Mouse (Mus musculus): Measurements from ENCODE around the gene Frmpd4. TPM values are rescaled to one million over a fixed set of nuclear protein-coding genes. Genes with fewer than 3 reads are reported as not detected.

Gene Frmpd4
- polyA plus RNA-seq, 1 experiment from 2014 or later: 0.13 TPM

GRCm38 (mm10) chrX:167433950-167434349 is 1143.1 kb downstream of the Frmpd4 start:
- no peak for ATAC-seq
- whole genome bisulfite sequencing: 74% methylated on average over 2 of the region's 2 CpGs

More at GRCm38 (mm10) chrX:167433950-167434349, 1143.1 kb downstream of the Frmpd4 start:
- no peaks in the 10 kb centered on the region for H3K9me3 ChIP-seq (ENCODE audit: control insufficient read depth, low read length)
- H3K4me2 ChIP-seq (ENCODE audit: low read depth, low read length): no peak overlapping the region
- no peak overlapping the region for H3K27ac ChIP-seq (ENCODE audit: low read length)
- H3K9ac ChIP-seq (ENCODE audit: low read depth, low read length): no peak overlapping the region
- H3K36me3 ChIP-seq (ENCODE audit: control insufficient read depth, insufficient read depth, low read length): no peaks in the 10 kb centered on the region
- no peak overlapping the region for H3K4me3 ChIP-seq (ENCODE audit: low read length)
- H3K27me3 ChIP-seq (replicated peaks; ENCODE audit: control insufficient read depth, insufficient read depth, low read length): no peaks in the 10 kb centered on the region
- no peaks in the 10 kb centered on the region for H3K4me1 ChIP-seq (ENCODE audit: control insufficient read depth, insufficient read depth, low read length)

Other genes starting within 250 kb of the Frmpd4 start
- 33.9 and 34.6 TPM in 2 replicates for gene Msl3, start 96.7 kb upstream of the Frmpd4 start, polyA plus RNA-seq (2015; fragmentation: Nextera tagmentation; extraction: Ambion mirVana)
- gene Arhgap6, start 217.9 kb upstream of the Frmpd4 start, polyA plus RNA-seq (2015; fragmentation: Nextera tagmentation; extraction: Ambion mirVana): 4.0 TPM in 2 replicates

Data from intestine, embryonic 16.5 days (tissue).